Mouse (Mus musculus) left cerebral cortex, postnatal 36 days (tissue): Measurements from ENCODE around the gene Gpr19. TPM values are rescaled to one million over a fixed set of nuclear protein-coding genes. Genes with fewer than 3 reads are reported as not detected.

ENCODE experiments used
- DNase-seq, 2 experiments: peaks; one replicate each; pipeline ENCODE4 v3.0.0; 2021 to 2022; ENCODE audit warnings: low spot score in 2 of 2, mixed read lengths in 1 of 2
- intact Hi-C: fragments of 180-260 bp; cut with DNase I; formaldehyde crosslinking; loops from one replicate; pipeline ENCODE4 v1.15.1; 2025
- total RNA-seq, 2 experiments: library from RNA; stranded (reverse); gene quantifications; 2 replicates each; pipeline ENCODE4 v1.2.3; 2021

Gpr19 gene
- total RNA-seq: 10 to 100 TPM; 20.2 to 24.9 TPM

- intact Hi-C loops: loop anchor here (1.0 kb wide), 1 partner anchor 22 kb away; the partner anchor contains the start of gene Cdkn1b
- peak; percentile 87 to 88 for DNase-seq
These were observed at the start of gene Gpr19 for GRCm38 (mm10) chr6:134898095-134898965. Gene Gpr19, minus strand, starts transcription at chr6:134898578.

GRCm38 (mm10) chr6:134947311-134948087 is 49.1 kb upstream of the Gpr19 start:
- intact Hi-C loops: loop anchor here (2.0 to 5.0 kb wide), 2 partner anchors 75 to 295 kb away; no protein-coding TSS in a partner anchor
- peak; percentile 34 to 57 for DNase-seq

GRCm38 (mm10) chr6:134946858-134947257 is 48.5 kb upstream of the Gpr19 start:
- no peak for DNase-seq
- intact Hi-C loops: loop anchor here (2.0 to 5.0 kb wide), 2 partner anchors 75 to 294 kb away; no protein-coding TSS in a partner anchor

GRCm38 (mm10) chr6:134946054-134946453 is 47.7 kb upstream of the Gpr19 start:
- DNase-seq: no peak
- intact Hi-C loops: loop anchor here (2.0 to 5.0 kb wide), 2 partner anchors 74 to 293 kb away; no protein-coding TSS in a partner anchor

GRCm38 (mm10) chr6:134943759-134944407 is 45.5 kb upstream of the Gpr19 start:
- intact Hi-C loops: no loop called here
- no peak for DNase-seq

GRCm38 (mm10) chr6:134939781-134940180 is 41.4 kb upstream of the Gpr19 start:
- intact Hi-C loops: no loop called here
- no peak for DNase-seq

GRCm38 (mm10) chr6:134934305-134934704 is 35.9 kb upstream of the Gpr19 start:
- intact Hi-C loops: no loop called here
- DNase-seq: no peak

GRCm38 (mm10) chr6:134933207-134933558 is 34.8 kb upstream of the Gpr19 start:
- DNase-seq: no peak
- intact Hi-C loops: no loop called here

GRCm38 (mm10) chr6:134932486-134933206 is 34.3 kb upstream of the Gpr19 start:
- intact Hi-C loops: no loop called here
- DNase-seq: no peak

- intact Hi-C loops: no loop called here
- DNase-seq: no peak
These were observed 32.8 kb upstream of the Gpr19 start for GRCm38 (mm10) chr6:134931146-134931545.

GRCm38 (mm10) chr6:134930383-134930782 is 32.0 kb upstream of the Gpr19 start:
- intact Hi-C loops: no loop called here
- DNase-seq: no peak

GRCm38 (mm10) chr6:134929926-134930325 is 31.5 kb upstream of the Gpr19 start:
- no peak for DNase-seq
- intact Hi-C loops: no loop called here

- intact Hi-C loops: no loop called here
- DNase-seq: no peak
These were observed 30.5 kb upstream of the Gpr19 start for GRCm38 (mm10) chr6:134928889-134929310.

GRCm38 (mm10) chr6:134928096-134928888 is 29.9 kb upstream of the Gpr19 start:
- DNase-seq: peak; percentile 60
- intact Hi-C loops: no loop called here

- peak in 1 of 2 experiments; percentile 10 for DNase-seq
- intact Hi-C loops: no loop called here
These were observed 29.3 kb upstream of the Gpr19 start for GRCm38 (mm10) chr6:134927595-134928095.

- peak; percentile 45 to 51 for DNase-seq
- intact Hi-C loops: no loop called here
These were observed 28.6 kb upstream of the Gpr19 start for GRCm38 (mm10) chr6:134926803-134927594.

- intact Hi-C loops: no loop called here
- no peak for DNase-seq
These were observed 27.9 kb upstream of the Gpr19 start for GRCm38 (mm10) chr6:134926338-134926705.
